Mouse (Mus musculus): Measurements from ENCODE around the gene Sigirr. TPM values are rescaled to one million over a fixed set of nuclear protein-coding genes. Genes with fewer than 3 reads are reported as not detected.

Sigirr gene
- total RNA-seq, 4 experiments from 2014 or later: 4.2 to 5.8 (median 4.8) TPM

GRCm38 (mm10) chr7:141096021-141096420 is 4.4 kb downstream of the Sigirr start:
- DNase-seq: no peak

- DNase-seq: no peak
These were observed 5.7 kb downstream of the Sigirr start for GRCm38 (mm10) chr7:141094487-141095205.

- no peak for DNase-seq
These were observed 6.4 kb downstream of the Sigirr start for GRCm38 (mm10) chr7:141093950-141094349.

GRCm38 (mm10) chr7:141092051-141092735 is 8.2 kb downstream of the Sigirr start:
- DNase-seq: peak; percentile 88

- DNase-seq: no peak
These were observed 10.1 kb downstream of the Sigirr start for GRCm38 (mm10) chr7:141090228-141090627.

GRCm38 (mm10) chr7:141088473-141088872 is 11.9 kb downstream of the Sigirr start:
- no peak for DNase-seq

- DNase-seq: no peak
These were observed 12.5 kb downstream of the Sigirr start for GRCm38 (mm10) chr7:141087894-141088293.

GRCm38 (mm10) chr7:141079481-141080449 is 20.6 kb downstream of the Sigirr start:
- no peak for DNase-seq

- no peak for DNase-seq
These were observed 21.5 kb downstream of the Sigirr start for GRCm38 (mm10) chr7:141078876-141079275.

GRCm38 (mm10) chr7:141077841-141078240 is 22.5 kb downstream of the Sigirr start, which contains the start of gene Pkp3:
Gene Pkp3 (plus strand): TSS chr7:141078218.
- no peak for DNase-seq

- DNase-seq: no peak
These were observed 26.6 kb downstream of the Sigirr start for GRCm38 (mm10) chr7:141073782-141074181.

GRCm38 (mm10) chr7:141072017-141072745 is 28.2 kb downstream of the Sigirr start:
- no peak for DNase-seq

GRCm38 (mm10) chr7:141070058-141070862 is 30.1 kb downstream of the Sigirr start:
- peak; percentile 29 for DNase-seq

- DNase-seq: no peak
These were observed 32.0 kb downstream of the Sigirr start for GRCm38 (mm10) chr7:141068351-141068750.

GRCm38 (mm10) chr7:141064576-141064975 is 35.8 kb downstream of the Sigirr start:
- no peak for DNase-seq

- DNase-seq: no peak
These were observed 36.2 kb downstream of the Sigirr start for GRCm38 (mm10) chr7:141064175-141064574.

GRCm38 (mm10) chr7:141063353-141063752 is 37.0 kb downstream of the Sigirr start:
- no peak for DNase-seq

- no peak for DNase-seq
These were observed 37.8 kb downstream of the Sigirr start for GRCm38 (mm10) chr7:141062525-141062924.

- no peak for DNase-seq
These were observed 39.1 kb downstream of the Sigirr start for GRCm38 (mm10) chr7:141061269-141061692.

- DNase-seq: peak; percentile 48
These were observed 39.7 kb downstream of the Sigirr start, which contains the start of gene B4galnt4 for GRCm38 (mm10) chr7:141060426-141061242. Gene B4galnt4 (plus strand): TSS chr7:141061104.

Measured in adrenal gland, adult 8-10 months (tissue).